Mouse (Mus musculus) myocyte (in vitro differentiated cells): ENCODE results near the gene Slu7. TPM values are rescaled to one million over a fixed set of nuclear protein-coding genes. Genes with fewer than 3 reads are reported as not detected.
A peak's percentile ranks its signal among the peaks of the same experiment; 100 is the strongest.

Experiments
- H3K27me3 ChIP-seq: one replicate; pipeline ENCODE4 v1.6.1; 2011; ENCODE audit not compliant: control insufficient read depth, insufficient read depth, insufficient read length
- H3K36me3 ChIP-seq: one replicate; pipeline ENCODE4 v1.6.1; 2011; ENCODE audit not compliant: control insufficient read depth, insufficient read depth
- H3K4me2 ChIP-seq: one replicate; pipeline ENCODE4 v1.6.1; 2011; ENCODE audit warnings: low read depth, control low read depth
- H3K4me3 ChIP-seq: one replicate; pipeline ENCODE4 v1.5.1; 2011; ENCODE audit warnings: mild to moderate bottlenecking, control low read depth, moderate library complexity
- H3K79me2 ChIP-seq: one replicate; pipeline ENCODE4 v1.6.1; 2011; ENCODE audit not compliant: control insufficient read depth, insufficient read depth
- H3ac ChIP-seq: one replicate; pipeline ENCODE4 v1.6.1; 2011; ENCODE audit not compliant: control insufficient read depth, insufficient read length
- CEBPB ChIP-seq: IDR thresholded peaks from 2 replicates; pipeline ENCODE4 v1.6.1; 2011; ENCODE audit warnings: mild to moderate bottlenecking, moderate library complexity; ENCODE audit not compliant: poor library complexity, insufficient read depth, severe bottlenecking
- E2F4 ChIP-seq: IDR thresholded peaks from one replicate; pipeline ENCODE4 v1.6.1; 2011; ENCODE audit warnings: mild to moderate bottlenecking, control low read depth, moderate library complexity; ENCODE audit not compliant: insufficient read depth
- MAX ChIP-seq: IDR thresholded peaks from one replicate; pipeline ENCODE4 v1.6.1; 2011; ENCODE audit warnings: low read depth, mild to moderate bottlenecking, control low read depth
- MYOD1 ChIP-seq, 3 experiments: IDR thresholded peaks; one replicate each; pipeline ENCODE4 v1.6.1; 2011; ENCODE audit warnings: control low read depth in 2 of 3, low read depth in 2 of 3, mild to moderate bottlenecking in 2 of 3, moderate library complexity in 1 of 3; ENCODE audit not compliant: insufficient read length in 2 of 3, control insufficient read depth in 1 of 3
- MYOG ChIP-seq, 3 experiments: IDR thresholded peaks; one replicate each; pipeline ENCODE4 v1.6.1; 2011; ENCODE audit warnings: control low read depth in 2 of 3, low read depth in 2 of 3, mild to moderate bottlenecking in 2 of 3; ENCODE audit not compliant: insufficient read length in 2 of 3, control insufficient read depth in 1 of 3, insufficient read depth in 1 of 3
- POLR2A ChIP-seq: IDR thresholded peaks from one replicate; pipeline ENCODE4 v1.6.1; 2011; ENCODE audit warnings: low read depth, mild to moderate bottlenecking, control low read depth, moderate library complexity; ENCODE audit not compliant: insufficient read length
- POLR2AphosphoS2 ChIP-seq: IDR thresholded peaks from one replicate; pipeline ENCODE4 v1.6.1; 2011; ENCODE audit warnings: low read depth, control low read depth; ENCODE audit not compliant: insufficient read length
- REST ChIP-seq: IDR thresholded peaks from one replicate; pipeline ENCODE4 v1.6.1; 2011; ENCODE audit warnings: mild to moderate bottlenecking, control low read depth, moderate library complexity; ENCODE audit not compliant: insufficient read depth, insufficient read length
- SRF ChIP-seq: IDR thresholded peaks from one replicate; pipeline ENCODE4 v1.6.1; 2011; ENCODE audit warnings: low read depth; ENCODE audit not compliant: control insufficient read depth, insufficient read length
- TCF12 ChIP-seq: IDR thresholded peaks from one replicate; pipeline ENCODE4 v1.6.1; 2011; ENCODE audit warnings: mild to moderate bottlenecking, control low read depth; ENCODE audit not compliant: poor library complexity, insufficient read depth, severe bottlenecking
- TCF3 ChIP-seq: IDR thresholded peaks from one replicate; pipeline ENCODE4 v1.6.1; 2011; ENCODE audit warnings: low read depth, control low read depth; ENCODE audit not compliant: insufficient read length
- USF1 ChIP-seq: IDR thresholded peaks from one replicate; pipeline ENCODE4 v1.6.1; 2011; ENCODE audit warnings: low read depth, mild to moderate bottlenecking, control low read depth, moderate library complexity
- polyA plus RNA-seq: library from polyadenylated mRNA; unstranded; fragments of >200 nt; fragmentation: generic; extraction: Trizol; gene quantifications from one replicate; pipeline ENCODE4 v1.2.1, GENCODE M21; 2012; ENCODE audit warnings: missing spikeins

The Slu7 gene
- polyA plus RNA-seq, 1 experiment: 22.0 TPM

GRCm38 (mm10) chr11:43434024-43434407 is 472 bp downstream of the Slu7 start:
- TF ChIP-seq MYOD1 (IDR thresholded peaks at IDR 0.05; ENCODE audit: control insufficient read depth in 1 of 3, insufficient read length in 2 of 3, low read depth in 2 of 3) (no peak), MYOG (IDR thresholded peaks at IDR 0.05; ENCODE audit: control insufficient read depth in 1 of 3, insufficient read depth in 1 of 3, insufficient read length in 2 of 3, low read depth in 2 of 3) (no peak), SRF (no peak), TCF3 (no peak), MAX (no peak), CEBPB (no peak), TCF12 (no peak), E2F4 (no peak), POLR2AphosphoS2 (no peak), REST (no peak), USF1 (no peak), POLR2A (no peak)
- Histone ChIP-seq H3K27me3 (no peaks in the 10 kb centered on the region), H3ac (peak overlapping the region; percentile 16), H3K4me2 (peak overlapping the region; percentile 72), H3K36me3 (no peaks in the 10 kb centered on the region), H3K79me2 (peaks cover 30% of the 10 kb centered on the region), H3K4me3 (peak overlapping the region; percentile 69)

DNA sequence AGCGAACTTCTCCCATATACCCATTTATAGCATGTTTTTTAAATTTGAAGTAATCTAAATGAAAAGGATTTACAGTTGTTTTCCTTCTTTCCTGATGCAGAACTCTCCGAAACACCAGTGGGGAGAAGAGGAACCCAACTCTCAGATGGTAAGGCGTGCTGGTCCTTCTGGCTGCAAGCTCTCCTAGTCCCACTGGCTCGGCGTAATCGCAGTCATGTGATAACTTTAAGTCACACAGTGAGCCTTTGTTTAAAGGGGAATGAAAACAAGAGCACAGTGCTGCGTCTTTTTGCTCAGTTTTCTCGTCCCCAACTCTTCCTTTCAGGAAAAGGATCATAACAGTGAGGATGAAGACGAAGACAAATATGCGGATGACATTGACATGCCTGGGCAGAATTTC is 7.6 kb downstream of the Slu7 start:
- TF ChIP-seq MYOD1 (IDR thresholded peaks at IDR 0.05; ENCODE audit: control insufficient read depth in 1 of 3, insufficient read length in 2 of 3, low read depth in 2 of 3) (no peak), TCF3 (no peak), REST (no peak), CEBPB (no peak), TCF12 (no peak), USF1 (no peak), MYOG (IDR thresholded peaks at IDR 0.05; ENCODE audit: control insufficient read depth in 1 of 3, insufficient read depth in 1 of 3, insufficient read length in 2 of 3, low read depth in 2 of 3) (no peak), E2F4 (no peak), POLR2AphosphoS2 (no peak), POLR2A (no peak), SRF (no peak), MAX (no peak)
- Histone ChIP-seq H3K79me2 (peaks cover 5% of the 10 kb centered on the region), H3ac (no peak overlapping the region), H3K27me3 (no peaks in the 10 kb centered on the region), H3K36me3 (peaks cover 48% of the 10 kb centered on the region), H3K4me3 (no peak overlapping the region), H3K4me2 (no peak overlapping the region)

GRCm38 (mm10) chr11:43443183-43443582 is 9.6 kb downstream of the Slu7 start:
- Histone ChIP-seq H3K4me3 (no peak overlapping the region), H3K27me3 (no peaks in the 10 kb centered on the region), H3ac (no peak overlapping the region), H3K4me2 (no peak overlapping the region), H3K36me3 (peaks cover 60% of the 10 kb centered on the region), H3K79me2 (no peaks in the 10 kb centered on the region)
- no peak for TF ChIP-seq TCF3
- TF ChIP-seq SRF: no peak
- TF ChIP-seq POLR2AphosphoS2: no peak
- no peak for TF ChIP-seq USF1
- TF ChIP-seq CEBPB: no peak
- no peak for TF ChIP-seq MAX
- TF ChIP-seq REST: no peak
- TF ChIP-seq MYOG (IDR thresholded peaks at IDR 0.05; ENCODE audit: control insufficient read depth in 1 of 3, insufficient read depth in 1 of 3, insufficient read length in 2 of 3, low read depth in 2 of 3): no peak
- no peak for TF ChIP-seq POLR2A
- no peak for TF ChIP-seq MYOD1 (IDR thresholded peaks at IDR 0.05; ENCODE audit: control insufficient read depth in 1 of 3, insufficient read length in 2 of 3, low read depth in 2 of 3)
- TF ChIP-seq E2F4: no peak
- no peak for TF ChIP-seq TCF12

DNA sequence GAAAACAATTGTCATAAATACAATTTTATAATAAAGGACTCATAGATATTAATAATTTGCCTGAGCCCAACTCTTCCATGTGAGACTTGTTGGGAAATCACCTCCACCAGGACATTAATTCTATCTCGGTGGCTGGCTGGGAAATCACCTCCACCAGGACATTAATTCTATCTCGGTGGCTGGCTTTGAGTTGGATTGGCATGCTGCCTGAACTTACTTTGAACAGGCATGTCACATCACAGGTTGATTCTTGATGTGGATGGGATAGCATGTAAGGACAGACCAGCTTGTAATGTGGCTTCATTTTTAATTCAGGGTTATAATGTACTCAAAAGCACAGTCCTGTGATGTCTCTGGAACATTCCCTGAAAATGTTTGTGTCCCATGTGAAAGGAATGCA is 16.4 kb downstream of the Slu7 start:
- no peak overlapping the region for H3ac ChIP-seq
- H3K27me3 ChIP-seq: peaks cover 15% of the 10 kb centered on the region
- TF ChIP-seq MYOD1 (IDR thresholded peaks at IDR 0.05; ENCODE audit: control insufficient read depth in 1 of 3, insufficient read length in 2 of 3, low read depth in 2 of 3) (no peak), E2F4 (no peak), MYOG (IDR thresholded peaks at IDR 0.05; ENCODE audit: control insufficient read depth in 1 of 3, insufficient read depth in 1 of 3, insufficient read length in 2 of 3, low read depth in 2 of 3) (no peak), SRF (no peak), CEBPB (no peak), TCF12 (no peak), MAX (no peak), REST (no peak), USF1 (no peak), POLR2A (no peak), POLR2AphosphoS2 (no peak), TCF3 (no peak)
- peaks cover 16% of the 10 kb centered on the region for H3K36me3 ChIP-seq
- no peak overlapping the region for H3K4me3 ChIP-seq
- no peak overlapping the region for H3K4me2 ChIP-seq
- H3K79me2 ChIP-seq: no peaks in the 10 kb centered on the region

DNA sequence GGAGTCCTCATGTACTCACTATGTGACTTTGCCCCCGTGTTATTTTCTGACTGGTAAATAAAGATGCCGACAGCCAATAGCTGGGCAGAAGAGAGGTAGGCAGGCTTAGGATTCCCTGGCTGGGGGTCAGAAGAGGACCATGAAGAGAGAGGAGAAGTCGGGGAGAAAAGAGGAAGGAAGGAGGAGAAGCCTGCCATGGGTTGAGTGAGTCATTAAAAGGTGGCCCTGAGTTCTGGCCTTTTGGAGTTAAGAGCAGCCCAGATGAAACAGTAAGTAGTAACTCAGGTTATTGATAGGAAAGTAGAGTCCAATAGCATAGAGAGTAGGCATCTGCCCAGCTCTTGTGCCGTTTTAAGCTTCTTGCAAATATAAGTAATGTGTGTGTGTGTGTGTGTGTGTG is 17.8 kb downstream of the Slu7 start:
- Histone ChIP-seq H3K79me2 (no peaks in the 10 kb centered on the region), H3K27me3 (peaks cover 15% of the 10 kb centered on the region), H3K36me3 (peaks cover 10% of the 10 kb centered on the region), H3K4me3 (no peak overlapping the region), H3K4me2 (no peak overlapping the region), H3ac (no peak overlapping the region)
- TF ChIP-seq POLR2A: no peak
- TF ChIP-seq USF1: no peak
- TF ChIP-seq POLR2AphosphoS2: no peak
- TF ChIP-seq MYOD1 (IDR thresholded peaks at IDR 0.05; ENCODE audit: control insufficient read depth in 1 of 3, insufficient read length in 2 of 3, low read depth in 2 of 3): no peak
- TF ChIP-seq CEBPB: no peak
- no peak for TF ChIP-seq TCF12
- TF ChIP-seq SRF: no peak
- TF ChIP-seq REST: no peak
- no peak for TF ChIP-seq MYOG (IDR thresholded peaks at IDR 0.05; ENCODE audit: control insufficient read depth in 1 of 3, insufficient read depth in 1 of 3, insufficient read length in 2 of 3, low read depth in 2 of 3)
- no peak for TF ChIP-seq E2F4
- TF ChIP-seq TCF3: no peak
- TF ChIP-seq MAX: no peak
